Mouse (Mus musculus) cerebellum, adult 9-11 months (tissue): Measurements from ENCODE around the gene Gm28230.
A peak's percentile ranks its signal among the peaks of the same experiment; 100 is the strongest.

ENCODE experiments used
- DNase-seq: peaks from one replicate; pipeline ENCODE4 v3.0.0; 2022

Gm28230 gene

DNA sequence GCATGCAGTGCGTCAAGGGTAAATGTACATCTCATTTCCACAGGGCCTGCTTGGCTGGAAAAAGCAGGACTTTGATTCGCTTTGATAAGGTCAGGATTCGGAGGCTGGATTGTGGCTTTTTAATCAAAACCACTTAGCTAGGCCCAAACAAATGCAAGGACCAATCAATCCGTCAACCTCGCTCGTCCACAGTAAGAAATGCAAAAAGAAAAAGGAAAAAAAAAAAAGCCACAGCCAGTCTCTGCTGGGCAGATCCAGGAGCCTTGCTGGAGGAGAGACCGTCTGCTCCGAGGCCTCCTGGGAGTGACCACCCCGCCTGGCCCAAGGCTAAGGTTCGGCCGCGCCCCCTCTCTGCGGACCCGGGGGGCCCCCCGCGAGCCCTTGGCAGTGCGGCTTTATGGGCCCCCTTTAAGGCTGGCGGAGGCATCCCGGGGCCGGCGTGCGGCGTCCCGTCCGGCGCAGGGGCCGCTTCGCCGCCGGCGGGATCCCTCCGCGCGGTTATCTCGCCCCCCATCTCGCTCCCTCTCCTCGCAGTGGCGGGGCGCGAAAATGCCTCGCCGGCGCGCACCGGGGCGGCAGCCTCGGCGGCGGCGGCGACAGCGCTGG is 22.0 kb upstream of the Gm28230 start, which contains the start of gene Hoxd8:
Hoxd8 (plus strand) TSS at position 223 of the 606 bp plus-strand sequence.
- no peak for DNase-seq

DNA sequence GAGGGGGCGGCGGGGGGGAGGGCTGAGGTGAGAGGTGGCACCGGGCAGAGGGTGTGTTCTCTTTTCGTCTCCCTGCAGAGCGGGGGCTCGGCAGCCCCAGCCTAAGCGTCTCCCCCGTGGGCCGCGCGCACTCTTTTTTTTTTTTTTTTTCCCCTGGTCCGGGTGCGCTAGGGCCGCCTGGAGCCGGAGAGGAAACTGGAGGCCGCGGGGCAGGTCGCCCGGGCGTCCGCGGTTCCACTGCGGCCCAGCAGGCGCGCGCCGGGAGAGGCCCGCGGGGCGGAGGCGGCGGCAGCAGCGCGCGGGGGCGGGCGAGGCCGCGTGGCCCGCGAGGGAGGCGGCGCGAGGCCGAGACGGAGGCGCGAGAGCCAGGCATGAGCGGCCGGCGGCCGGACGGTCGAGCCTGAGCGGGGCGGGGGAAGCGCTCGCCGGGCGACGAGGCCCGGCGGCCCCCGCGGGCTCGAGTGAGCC is 21.5 kb upstream of the Gm28230 start:
- no peak for DNase-seq

DNA sequence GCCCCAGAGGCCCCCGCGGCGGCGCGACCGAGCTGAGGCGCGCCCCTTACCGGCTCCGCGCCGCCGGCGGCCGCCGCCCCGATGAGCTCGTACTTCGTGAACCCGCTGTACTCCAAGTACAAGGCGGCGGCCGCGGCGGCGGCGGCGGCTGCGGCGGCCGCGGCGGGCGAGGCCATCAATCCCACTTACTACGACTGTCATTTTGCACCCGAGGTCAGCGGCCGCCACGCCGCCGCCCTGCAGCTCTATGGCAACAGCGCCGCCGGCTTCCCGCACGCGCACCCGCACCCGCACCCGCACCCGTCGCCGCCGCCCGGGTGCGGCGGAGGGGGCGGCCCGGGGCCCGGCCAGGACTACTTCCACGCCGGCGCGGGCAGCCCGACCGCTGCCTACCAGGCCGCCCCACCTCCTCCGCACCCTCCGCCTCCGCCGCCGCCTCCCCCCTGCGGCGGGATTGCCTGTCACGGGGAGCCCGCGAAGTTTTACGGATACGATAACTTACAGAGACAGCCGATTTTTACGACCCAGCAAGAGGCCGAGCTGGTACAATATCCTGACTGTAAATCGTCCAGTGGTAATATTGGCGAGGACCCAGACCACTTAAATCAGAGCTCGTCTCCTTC is 20.9 kb upstream of the Gm28230 start:
- DNase-seq: no peak

DNA sequence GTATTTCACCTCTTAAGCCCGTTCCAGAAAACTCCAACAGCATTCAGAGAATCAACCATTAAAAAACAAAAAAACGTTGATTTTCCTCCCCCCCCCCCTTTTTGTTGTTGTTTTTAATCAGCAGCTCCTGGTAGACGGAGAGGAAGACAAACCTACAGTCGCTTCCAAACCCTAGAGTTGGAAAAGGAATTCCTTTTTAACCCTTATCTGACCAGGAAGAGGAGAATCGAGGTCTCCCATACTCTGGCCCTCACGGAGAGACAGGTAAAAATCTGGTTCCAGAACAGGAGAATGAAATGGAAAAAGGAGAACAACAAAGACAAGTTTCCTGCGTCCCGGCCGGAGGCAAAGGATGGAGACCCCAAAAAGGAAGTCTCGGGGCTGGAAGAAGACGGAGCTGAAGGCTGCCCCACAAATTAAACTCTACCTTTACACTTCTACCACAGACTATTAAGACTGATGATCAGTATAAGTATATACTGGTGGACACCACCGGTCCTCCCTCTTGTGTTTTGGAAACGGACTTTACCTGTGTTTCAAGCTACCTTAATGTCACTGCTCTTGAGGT is 20.1 kb upstream of the Gm28230 start:
- DNase-seq: no peak

DNA sequence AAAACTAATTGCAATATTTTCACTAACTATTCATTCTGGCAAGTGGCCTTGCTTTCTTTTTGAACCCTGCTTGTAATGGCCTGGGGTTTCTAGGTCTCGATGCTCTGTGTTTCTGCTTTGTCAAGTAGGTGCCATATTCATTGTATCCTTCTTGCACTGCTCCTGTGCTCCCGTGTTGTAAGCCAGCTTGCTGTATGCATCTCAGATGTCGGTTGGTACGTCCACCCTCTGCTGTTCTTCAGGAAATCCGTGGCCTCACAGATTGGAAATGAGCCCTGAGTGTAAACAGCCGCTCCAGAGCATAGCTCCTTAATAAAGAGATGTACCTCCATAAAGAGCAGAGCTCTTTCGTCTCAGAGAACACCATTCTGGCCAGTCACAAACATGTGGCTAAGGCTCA is 18.9 kb upstream of the Gm28230 start:
- DNase-seq: no peak

DNA sequence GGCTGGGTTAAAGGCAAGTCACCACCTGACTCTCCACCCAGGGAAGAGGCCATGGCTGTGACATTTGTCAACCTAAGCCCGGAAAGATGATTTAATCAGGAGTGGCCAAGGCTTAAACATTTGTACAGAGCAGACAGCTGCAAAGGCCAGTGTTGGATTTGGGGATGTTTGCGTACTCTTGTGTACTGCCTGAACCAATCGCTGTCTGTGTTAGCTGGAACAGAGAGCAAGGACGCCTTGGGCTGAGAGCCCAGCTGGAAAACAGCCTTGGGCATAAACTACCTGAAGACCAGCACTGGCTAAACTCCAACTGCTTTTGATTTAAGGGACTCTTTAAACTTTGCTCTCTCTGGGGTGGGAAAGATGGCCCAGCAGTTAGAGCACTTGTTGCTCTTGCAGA is 17.9 kb upstream of the Gm28230 start:
- no peak for DNase-seq

DNA sequence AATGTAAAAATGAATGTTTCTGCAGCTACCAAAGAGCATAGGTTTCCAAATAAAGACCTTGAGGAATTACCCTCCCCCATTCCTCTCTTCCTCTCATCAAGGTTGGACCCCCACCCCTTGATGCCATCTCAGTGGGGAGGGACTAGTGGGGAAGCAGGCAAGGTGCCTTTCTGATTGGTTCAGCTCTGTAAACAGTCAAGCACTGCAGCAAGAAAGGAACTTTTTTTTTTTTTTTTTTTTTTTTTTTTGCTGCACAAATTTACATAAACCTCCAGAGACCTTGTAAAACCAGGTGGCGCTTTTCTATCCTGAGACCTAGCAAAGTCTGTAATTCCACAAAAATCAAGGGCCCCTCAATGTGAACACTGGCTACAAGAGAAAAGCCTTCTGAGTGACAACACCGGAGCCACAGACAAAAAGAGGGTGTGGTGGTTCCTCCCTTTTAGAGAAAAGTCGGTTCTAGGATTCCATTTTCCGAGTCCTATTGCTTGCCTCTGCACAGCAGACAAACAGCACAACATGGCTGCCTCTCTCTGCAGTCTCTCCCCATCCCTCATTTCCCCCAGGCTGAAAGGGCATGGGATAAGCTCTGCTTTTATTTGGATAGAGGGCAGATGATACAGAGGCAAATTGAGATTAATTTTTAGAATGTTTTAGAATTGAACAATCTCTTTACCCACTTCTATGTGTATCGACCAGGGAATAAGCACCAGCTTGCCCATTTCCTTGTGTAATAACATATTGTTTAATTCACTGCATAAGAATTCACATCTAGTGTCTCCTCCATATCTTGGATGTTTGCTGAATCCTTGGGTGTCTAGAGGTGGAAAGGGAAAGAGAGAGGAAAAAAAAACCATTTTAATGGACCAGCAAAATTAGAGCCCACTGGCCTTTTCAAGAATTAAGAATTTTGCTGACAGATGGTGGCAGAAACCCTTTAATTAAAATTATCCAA is 16.8 kb upstream of the Gm28230 start:
- DNase-seq: no peak

DNA sequence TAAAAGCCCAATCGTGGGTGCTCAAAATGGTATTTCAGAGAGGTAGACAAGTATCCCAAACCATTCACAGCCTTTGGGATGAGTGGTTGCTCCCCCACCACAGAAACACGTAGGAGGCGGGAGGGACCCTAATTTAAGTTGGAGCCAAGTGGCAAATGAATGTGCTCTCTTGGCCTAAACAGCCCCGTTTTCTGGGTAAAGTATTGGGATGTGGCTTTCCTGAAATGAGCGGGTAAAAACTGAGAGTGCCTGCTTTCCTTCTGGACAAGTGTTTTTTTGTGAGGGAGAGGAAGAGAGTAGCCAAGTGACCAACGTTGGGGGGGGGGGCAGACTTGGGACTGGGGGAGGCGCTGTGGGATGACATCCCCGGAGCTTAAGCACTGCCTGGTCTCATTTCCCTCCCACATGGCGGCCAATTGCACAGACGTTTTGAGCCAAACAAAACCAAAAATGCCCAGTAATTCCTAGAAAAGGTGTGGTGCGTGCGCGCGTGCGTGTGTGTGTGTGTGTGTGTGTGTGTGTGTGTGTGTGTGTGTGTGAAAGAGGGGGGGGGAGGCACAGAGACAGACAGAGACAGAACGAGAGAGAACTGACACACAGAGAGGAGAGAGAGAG is 15.5 kb upstream of the Gm28230 start:
- DNase-seq: no peak

DNA sequence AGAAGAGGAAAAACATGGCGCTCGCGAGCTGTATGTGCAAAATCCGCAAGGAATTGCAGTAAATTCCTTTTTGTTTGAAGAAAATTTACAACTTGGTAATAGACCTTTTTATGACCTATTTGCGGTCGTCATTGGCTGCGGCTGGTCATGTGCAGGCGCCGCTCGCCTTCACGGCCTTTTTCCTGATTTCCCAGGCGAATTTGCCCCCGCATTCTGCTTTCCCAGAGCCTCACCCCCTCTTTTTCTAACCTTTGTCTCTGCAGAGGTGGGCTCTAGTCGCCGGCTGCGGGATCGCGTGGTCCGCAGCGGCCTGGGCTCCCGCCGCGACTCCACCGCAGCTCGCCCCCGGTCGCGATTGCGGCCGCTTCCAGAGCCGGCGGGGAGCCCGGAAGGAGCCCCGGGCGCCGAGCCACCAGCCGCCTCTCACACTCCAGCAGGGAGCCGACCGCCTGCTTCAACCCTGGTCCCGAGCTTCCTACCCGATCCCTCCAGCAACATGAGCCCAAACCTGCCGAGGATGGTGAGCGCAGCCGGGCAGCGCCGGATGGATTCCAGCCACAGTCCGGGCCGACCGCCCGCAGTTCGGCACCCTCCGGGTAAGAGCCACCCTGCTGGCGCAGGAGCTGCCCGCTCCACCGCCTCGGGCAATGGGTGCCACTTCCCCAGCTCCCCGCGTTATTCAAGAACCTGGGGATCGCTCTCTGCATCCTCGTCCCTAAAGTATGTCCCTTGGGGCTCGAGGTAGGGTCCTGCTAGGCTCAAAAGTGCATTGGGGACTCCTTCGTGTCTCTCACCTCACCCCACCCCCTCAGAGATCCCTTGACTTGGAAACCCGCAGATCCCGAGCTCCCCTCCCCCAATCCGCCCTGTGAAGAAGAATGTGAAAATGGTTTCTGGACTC is 14.6 kb upstream of the Gm28230 start, which contains the start of the genes Hoxd3 and Hoxd4:
Hoxd3 (plus strand) TSS at position 207 of the 901 bp plus-strand sequence.
Hoxd4 (plus strand) TSS at position 209 of the 901 bp plus-strand sequence.
- no peak for DNase-seq

DNA sequence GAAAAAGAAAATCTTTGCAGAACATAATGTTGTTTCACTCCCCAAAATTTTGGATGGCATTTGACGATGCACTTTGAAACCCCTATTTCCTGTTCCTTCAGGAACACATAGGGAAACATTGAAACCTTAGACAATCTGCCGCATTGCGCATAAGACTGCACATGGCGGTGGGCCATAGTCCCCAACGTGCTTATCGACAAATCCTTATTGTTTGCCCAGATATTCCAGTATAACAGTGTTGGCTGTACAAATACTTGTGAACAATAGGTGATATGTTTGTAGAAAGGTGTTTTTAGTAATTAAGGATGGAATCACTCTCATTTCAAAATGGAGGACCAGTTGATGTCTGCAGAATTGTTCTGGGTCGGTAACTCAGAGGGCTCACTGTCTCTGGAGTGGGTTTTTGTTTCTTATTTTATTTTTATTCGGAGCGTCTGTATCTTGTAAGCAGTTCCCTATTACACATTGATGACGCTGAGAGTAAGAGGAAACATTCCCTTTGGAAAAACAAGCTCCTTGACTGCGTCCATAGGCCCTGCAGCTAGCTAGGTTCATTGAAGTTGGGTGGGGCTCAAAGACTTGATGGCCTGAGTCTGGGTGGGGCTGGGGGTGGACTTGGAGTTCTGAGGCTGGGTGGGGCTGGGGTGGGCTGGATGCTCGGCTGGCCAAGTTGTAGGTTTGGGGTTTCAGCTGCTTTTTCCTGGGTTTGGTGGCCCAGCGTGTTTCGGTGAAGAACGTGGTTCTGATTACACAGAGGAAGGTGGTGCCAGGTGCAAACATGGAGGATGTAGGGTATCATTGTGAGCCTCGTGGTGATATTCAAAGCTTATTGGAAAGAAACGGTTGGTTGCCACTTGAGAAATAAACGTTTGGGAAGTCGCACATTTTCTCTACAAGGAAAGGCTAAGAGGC is 13.0 kb upstream of the Gm28230 start:
- DNase-seq: no peak

DNA sequence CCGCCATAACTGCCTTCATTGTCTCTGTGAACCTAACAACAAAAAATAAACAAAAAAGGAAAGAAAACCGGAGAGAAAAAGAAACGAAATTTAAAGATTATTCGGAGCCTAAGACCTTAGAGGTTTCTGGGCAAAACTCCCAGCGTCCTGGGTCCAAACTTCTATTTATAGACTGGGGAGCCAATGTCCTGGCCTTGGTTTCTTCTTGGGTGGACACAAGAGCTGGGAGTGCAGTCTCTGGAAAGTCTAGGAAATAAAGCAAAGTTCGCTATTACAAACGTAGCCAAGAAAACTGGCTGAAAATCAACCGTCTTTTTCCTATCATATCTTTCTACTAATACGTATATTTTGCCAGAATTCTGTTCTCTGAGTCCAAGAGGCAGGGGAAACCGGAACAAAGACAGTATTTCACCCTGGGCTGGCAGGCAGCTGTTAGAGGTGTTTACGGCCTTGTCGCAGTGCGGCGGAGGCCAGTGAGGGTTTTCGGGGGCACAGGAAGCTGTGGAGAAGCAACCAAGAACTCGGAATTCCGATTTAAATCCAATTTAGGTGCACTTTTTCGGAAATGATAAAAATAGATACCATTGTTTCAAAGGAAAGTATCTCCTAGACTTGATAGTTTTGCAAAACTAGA is 12.3 kb upstream of the Gm28230 start:
- DNase-seq: no peak

DNA sequence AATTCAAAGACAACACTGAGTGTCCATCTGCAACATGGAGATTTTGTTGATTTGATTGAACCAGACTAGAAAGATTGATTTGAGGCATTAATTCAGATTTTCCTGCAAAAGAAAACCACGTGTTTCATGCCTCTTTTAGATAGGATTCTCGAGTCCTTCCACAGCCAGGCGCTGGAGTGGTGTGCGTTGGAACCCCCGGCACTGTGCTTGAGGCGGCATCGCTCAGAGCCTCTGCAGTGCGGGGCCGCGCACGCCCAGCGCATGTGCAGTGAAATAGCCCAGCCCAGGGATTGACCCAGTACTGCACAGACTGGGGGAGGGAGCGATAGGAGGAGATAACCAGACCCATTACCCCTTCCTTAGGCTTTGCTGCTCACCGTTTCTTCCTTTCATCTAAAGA is 11.6 kb upstream of the Gm28230 start:
- no peak for DNase-seq

DNA sequence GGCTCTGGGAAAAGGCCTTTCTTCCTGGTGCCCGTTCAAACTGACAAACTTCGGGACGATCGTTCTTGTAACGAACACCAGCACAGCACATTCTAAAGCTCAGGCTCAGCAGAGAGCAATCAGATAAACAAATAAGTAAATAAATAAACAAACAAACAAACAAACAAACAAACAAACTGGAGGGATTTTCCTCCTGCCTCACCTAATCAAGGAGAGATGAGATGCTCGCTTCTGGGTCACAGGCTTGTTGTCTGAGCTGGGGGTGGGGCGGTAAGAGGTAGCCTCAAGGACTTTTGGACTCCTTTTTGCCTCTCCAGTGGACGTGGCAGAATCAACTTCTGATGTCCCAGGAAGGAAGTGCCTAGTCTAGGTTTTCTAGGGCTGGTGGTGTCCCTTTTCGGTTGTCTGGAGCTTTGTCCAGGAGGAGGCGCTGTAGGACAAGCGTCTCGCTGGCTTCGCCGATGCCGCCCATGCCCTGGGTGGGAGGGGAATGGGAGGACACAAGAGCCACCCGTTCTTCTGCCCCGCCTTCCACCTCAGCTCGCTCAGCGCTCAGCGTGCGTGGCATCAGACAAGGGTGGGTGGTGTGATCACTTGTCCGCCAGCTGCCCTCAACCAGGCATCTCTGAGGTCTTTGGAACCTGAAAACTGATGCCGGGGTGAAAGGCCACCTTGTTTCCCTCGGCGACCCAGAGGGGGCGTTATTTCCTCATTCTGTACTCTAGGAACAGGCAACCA is 10.9 kb upstream of the Gm28230 start:
- DNase-seq: peak; percentile 25

DNA sequence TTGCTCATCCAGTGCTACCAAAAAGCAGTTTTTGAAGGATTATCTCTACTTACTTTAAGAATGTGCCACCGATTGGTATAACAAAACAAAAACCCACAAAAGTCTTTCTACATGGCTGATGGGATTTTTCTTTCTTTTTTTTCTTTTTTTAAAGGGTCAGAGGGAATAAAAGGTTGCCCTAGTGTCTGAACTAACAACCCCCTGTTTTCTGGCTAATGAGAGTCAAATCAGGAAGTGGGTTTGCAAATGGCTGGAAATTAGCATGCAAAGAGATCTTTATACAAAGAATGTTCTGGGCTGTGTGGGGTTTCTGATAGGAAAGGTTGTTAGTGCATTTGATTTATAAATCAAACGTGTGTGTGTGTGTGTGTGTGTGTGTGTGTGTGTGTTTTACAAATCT is 6.1 kb upstream of the Gm28230 start:
- DNase-seq: no peak

DNA sequence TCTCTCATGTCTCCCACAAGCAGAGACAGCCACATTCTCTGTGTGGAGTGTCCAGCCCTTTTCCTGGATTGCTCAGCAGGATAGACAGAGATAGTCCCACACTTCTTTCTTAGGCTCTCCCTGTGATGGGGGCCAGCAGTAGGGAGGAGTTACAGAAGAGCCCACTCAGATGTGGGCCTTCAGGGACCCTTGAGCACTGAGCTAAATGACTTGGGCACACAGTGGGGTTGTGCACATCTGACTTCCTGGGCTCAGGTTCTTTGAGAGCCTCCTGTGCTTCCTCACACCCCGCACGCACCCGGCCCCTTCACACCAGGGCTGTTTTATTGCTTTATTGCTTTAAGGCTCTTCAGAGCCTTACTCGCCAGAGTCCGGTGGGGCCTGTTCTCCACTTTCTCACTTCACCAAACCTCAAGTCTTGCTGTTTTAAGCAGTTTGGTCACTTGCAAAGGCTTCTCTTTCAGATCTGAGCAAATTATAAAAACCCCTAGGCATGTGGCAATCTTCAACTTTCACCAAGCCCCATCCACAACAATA is 5.5 kb upstream of the Gm28230 start:
- no peak for DNase-seq

DNA sequence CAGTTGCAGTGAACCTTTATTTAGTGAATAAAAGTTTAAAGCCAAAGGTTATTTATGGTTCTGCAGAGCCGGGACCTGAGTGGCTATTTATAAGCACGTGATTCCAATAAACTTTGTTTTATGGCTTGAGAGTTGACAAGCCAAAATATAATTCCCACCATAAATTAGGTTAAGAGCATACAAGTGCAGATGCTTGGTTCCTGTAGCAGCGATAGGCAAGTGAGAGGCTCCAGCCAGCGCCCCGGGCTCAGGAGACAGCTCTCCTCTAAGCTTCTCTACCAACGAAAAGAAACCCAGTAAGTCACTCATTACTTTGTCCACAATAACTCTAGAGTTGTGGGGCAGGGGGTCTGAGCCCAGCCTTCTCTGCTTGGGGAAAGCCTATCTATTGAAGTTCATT is 4.6 kb upstream of the Gm28230 start:
- no peak for DNase-seq

DNA sequence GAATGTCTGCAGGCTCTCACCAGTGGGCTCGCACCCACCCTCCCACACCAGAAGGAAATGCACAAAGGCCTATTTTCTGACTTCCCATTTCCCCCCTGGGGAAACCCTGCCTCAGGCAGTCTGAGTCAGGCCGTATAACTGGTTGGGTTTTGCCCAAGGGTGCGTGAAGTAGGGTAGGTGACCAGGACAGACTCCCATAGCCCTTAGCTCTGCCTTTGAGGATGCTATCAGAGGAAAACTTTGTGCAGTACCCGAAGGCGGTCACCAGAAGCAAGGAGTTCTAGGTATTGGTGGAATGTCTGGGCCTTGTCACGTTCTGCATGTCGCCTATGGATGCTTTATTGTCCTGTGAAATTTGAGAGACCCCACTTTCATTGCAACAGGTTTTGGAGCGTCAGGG is 3.6 kb upstream of the Gm28230 start:
- no peak for DNase-seq

DNA sequence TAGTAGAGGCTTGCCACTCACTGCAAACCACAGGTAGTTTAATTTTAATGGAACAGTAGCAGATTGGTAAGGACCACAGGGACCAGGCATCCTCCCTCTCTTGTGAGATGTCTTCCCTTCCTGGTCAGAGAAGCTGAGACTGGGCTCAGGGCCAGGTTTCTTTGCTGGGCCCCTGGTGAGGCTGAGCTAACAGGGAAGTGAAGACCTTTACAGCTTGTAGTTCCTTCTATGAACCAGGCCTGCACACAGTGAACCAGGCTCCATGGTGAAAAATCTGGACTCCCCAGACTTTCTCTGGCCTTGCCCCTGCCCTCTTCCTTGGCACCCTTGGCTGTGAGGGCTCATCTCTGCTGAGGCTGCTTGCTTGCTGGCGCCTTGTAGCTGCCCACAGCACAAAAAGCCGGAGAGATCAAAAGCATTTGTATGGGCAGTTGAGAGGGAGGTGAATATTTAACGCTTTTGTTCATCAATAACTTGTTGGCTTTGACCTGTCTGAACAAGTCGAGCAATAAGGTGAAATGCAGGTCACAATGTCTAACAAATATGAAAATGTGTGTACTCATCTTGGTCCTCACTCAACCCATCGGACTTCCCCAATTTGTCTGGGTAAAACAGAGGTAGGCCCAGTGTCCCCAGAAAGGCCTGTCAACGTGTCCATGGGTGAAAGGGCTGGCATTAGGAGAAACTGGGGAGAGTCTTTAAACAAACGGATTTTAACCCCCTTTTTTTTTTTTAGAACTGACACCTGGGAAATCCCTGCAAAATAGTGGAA is 2.1 kb upstream of the Gm28230 start:
- no peak for DNase-seq
